Mouse (Mus musculus): ENCODE results near the gene Zbtb17. TPM values are rescaled to one million over a fixed set of nuclear protein-coding genes. Genes with fewer than 3 reads are reported as not detected.

The Zbtb17 gene
- polyA plus RNA-seq (2015; fragmentation: Nextera tagmentation; extraction: Ambion mirVana) = 48.6 and 48.7 TPM in 2 replicates

DNA sequence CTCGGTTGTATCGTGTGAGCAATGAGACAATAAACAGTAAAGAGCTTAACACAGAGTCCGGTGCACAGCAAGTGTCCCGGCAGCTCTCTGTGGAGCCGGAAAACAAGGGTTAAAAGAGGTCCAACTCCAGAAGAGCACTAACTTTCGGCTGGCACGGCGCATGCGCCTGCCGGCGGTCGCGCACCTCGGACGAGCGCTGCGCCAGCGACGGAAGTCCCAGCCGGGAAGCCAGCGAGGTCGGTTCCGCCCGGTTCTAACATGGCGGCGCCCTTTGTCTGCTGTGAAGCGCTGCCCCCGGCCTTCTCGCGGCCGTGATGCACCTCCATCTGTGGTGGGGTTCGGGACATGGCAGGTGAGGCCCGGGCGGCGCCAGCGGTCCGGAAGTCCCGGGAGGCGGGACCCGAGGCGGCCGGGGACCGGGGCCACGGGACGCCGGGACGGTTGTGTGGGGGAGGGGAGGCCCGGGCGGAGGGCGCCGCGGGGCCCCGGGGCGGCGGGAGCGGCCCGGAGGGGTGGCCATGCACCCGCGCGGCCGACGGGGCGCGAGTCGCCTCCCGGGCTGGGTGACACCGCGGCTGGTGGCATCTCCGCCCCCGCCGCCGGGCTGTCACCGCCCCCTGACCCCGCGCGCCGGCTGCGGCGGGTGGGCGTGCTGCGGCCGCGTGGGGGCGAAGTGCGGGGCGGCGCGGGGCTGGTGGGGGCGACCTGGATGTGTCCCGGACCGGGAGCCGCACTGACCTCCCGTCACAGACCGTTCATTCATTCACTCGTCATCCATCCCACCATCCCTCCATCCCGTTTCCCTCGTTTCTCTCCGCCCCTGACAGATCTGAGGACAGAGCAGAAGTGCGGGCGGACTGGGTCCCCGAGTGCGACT, at the start of gene Zbtb17:
Gene Zbtb17 (plus strand): TSS at position 204 of the 877 bp plus-strand sequence.
- H3K27me3 ChIP-seq = no peaks in the 10 kb centered on the region
- no peaks in the 10 kb centered on the region for H3K9me3 ChIP-seq
- H3K4me2 ChIP-seq (replicated peaks) = peak within 1 kb of the TSS; percentile 81
- H3K4me1 ChIP-seq = peaks cover 18% of the 10 kb centered on the region
- peaks cover 35% of the 10 kb centered on the region for H3K36me3 ChIP-seq
- peak within 1 kb of the TSS; percentile 95 for H3K9ac ChIP-seq
- peak; percentile 87 for ATAC-seq (ENCODE audit: low FRiP score, low read depth)
- under 1% methylated on average over 85 of the region's 102 CpGs for WGBS
- peak within 1 kb of the TSS; percentile 69; the same call in 1 of the 2 replicates for H3K27ac ChIP-seq
- peak within 1 kb of the TSS; percentile 95 for H3K4me3 ChIP-seq

DNA sequence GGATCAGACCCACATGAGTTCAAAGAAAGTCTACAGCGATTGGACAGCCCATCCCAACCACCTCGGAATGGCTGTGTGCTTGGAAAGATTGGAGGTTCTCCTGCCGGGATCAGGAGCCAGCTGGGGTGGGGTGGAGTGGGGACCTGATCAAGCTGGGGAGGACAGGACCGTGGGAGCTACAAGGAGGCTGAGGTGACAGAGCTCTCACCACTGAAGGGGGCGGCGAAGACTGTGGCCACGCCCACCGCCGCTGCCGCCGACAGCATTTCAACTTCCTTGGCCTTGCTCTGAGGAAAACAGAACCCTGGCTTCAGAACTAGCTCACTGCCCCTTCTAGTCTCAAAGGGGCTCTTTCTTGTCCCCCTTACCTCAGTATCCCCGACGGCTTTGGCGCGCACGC, 49.7 kb upstream of the Zbtb17 start:
- Histone ChIP-seq H3K27ac (no peak overlapping the region), H3K9me3 (no peaks in the 10 kb centered on the region), H3K9ac (no peak overlapping the region), H3K4me1 (peaks cover 20% of the 10 kb centered on the region), H3K4me2 (replicated peaks) (peak overlapping the region; percentile 39), H3K4me3 (peak overlapping the region; percentile 7; the same call in 1 of the 2 replicates), H3K36me3 (no peaks in the 10 kb centered on the region), H3K27me3 (peaks cover 16% of the 10 kb centered on the region; the same call in 1 of the 2 replicates)
- no peak for ATAC-seq (ENCODE audit: low FRiP score, low read depth)
- 16% methylated on average over 16 of the region's 16 CpGs for WGBS

DNA sequence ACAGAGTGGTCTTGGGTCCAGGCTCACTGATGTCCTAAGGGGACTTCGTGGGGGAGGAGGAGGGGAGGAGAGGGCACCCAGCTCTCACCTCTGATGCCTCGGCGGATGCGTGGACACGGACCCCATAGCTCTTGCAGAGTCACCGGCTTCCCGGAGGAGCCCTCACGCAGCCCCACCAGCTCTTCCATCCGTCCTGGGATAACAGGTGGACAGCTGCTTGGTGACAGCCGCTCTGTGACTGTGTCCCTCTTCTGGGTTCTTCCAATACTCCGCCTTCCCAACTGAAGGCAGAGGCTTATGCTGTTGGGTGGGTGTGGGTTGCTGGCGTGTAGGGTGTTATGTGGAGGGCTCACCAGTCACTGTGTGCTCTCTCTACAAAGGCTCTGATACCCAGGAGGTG, 46.6 kb upstream of the Zbtb17 start:
- Histone ChIP-seq H3K27me3 (peaks cover 16% of the 10 kb centered on the region; the same call in 1 of the 2 replicates), H3K4me3 (no peak overlapping the region), H3K9ac (no peak overlapping the region), H3K4me1 (peaks cover 20% of the 10 kb centered on the region), H3K4me2 (replicated peaks) (no peak overlapping the region), H3K36me3 (no peaks in the 10 kb centered on the region), H3K9me3 (no peaks in the 10 kb centered on the region), H3K27ac (no peak overlapping the region)
- no peak for ATAC-seq (ENCODE audit: low FRiP score, low read depth)
- WGBS = 80% methylated on average over 12 of the region's 12 CpGs

DNA sequence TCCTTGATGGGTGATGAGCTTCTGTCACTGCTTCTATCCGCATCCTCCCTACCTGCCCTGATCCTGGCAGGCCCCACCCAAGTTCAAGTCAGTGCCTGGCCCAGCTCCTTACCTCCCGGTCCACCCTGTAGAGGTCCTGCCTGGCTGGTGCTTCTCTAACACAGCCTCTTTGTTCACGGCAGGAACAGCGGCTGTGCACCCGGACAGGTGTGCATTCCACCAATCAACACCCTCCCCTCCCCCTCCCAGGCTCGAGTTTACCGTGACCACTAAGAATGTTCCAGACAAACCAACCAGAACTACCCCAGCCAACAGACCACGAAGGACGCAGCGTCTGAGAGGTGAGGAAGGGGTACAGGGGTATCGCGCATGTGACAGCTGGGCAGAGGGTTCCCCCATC, 45.9 kb upstream of the Zbtb17 start, which contains the start of gene Clcnka:
Gene Clcnka (minus strand): TSS at position 180 of the 400 bp plus-strand sequence.
- H3K27me3 ChIP-seq = peaks cover 16% of the 10 kb centered on the region; the same call in 1 of the 2 replicates
- peak within 1 kb of the TSS; percentile 21 for H3K4me2 ChIP-seq (replicated peaks)
- no peaks in the 10 kb centered on the region for H3K36me3 ChIP-seq
- H3K27ac ChIP-seq = no peak within 1 kb of the TSS
- ATAC-seq (ENCODE audit: low FRiP score, low read depth) = no peak; the same call in 1 of the 2 replicates
- no peaks in the 10 kb centered on the region for H3K9me3 ChIP-seq
- no peak within 1 kb of the TSS for H3K4me3 ChIP-seq
- peaks cover 20% of the 10 kb centered on the region for H3K4me1 ChIP-seq
- no peak within 1 kb of the TSS for H3K9ac ChIP-seq
- 43% methylated on average over 12 of the region's 12 CpGs for whole genome bisulfite sequencing

DNA sequence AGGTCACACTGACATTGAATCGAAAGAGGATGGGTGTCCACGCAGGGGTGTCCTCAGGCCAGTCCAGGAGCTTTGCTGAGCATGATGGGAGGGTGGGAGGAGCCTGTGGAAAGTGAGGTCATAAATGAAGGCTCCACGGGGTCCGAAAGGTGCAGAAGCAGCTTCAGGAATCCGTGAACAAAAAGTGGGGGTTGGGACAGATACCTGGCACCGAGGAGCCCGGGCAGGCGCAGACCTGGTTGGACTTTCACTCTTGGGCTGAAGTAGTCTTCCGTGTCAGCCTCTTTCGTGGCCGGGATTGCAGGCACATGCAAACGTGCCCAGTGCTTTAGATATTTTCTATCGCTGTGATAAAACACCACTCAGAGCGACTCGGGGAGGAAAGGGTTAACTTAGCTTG, 44.3 kb upstream of the Zbtb17 start:
- no peaks in the 10 kb centered on the region for H3K9me3 ChIP-seq
- H3K27ac ChIP-seq = no peak overlapping the region
- H3K27me3 ChIP-seq = peaks cover 17% of the 10 kb centered on the region; the same call in 1 of the 2 replicates
- H3K4me3 ChIP-seq = no peak overlapping the region
- no peaks in the 10 kb centered on the region for H3K36me3 ChIP-seq
- H3K9ac ChIP-seq = no peak overlapping the region
- no peak overlapping the region for H3K4me2 ChIP-seq (replicated peaks)
- 85% methylated on average over 15 of the region's 15 CpGs for WGBS
- ATAC-seq (ENCODE audit: low FRiP score, low read depth) = no peak
- H3K4me1 ChIP-seq = peaks cover 16% of the 10 kb centered on the region

DNA sequence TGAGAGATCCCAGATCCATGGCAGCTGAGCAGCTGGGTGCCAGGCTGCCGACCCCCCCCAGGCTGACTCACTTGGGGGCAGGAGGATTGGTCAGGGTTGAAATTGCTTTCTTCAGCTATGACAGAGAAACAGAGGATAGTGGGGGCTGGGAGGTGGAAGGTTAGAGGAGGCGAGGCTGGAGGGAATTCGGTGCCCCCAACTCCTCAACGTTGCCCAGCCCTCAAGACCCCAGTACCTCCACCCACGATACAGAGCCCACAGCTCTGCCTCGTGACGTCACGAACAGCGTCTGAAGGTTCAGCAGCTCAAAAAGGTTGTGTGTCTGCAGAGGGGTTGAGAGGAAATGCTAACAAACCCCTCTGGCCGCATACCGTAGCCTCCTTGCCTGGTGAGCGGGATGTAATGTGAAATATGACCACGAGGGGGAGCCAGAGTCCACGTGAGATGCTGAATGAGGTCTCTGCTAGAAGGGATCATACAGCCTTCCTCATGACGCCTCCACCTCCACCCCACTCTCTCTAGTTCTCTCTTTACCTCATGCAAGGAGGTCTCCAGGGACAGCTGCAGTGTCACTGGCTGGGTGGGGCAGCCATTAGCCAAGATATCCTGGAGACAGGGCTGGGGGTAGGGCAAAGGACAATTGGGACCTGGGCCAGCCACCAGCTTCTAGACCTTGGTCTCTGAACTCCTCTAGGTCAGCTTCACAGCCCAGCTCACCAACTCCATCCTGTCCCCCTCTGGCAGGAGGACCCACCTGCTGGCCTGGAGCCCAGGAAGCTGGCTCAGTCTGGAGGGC, 39.7 kb upstream of the Zbtb17 start:
- Histone ChIP-seq H3K27ac (no peak overlapping the region), H3K4me3 (peak overlapping the region; percentile 19; the same call in 1 of the 2 replicates), H3K4me1 (peaks cover 8% of the 10 kb centered on the region; the same call in 1 of the 2 replicates), H3K9ac (peak overlapping the region; percentile 54), H3K4me2 (replicated peaks) (peak overlapping the region; percentile 56), H3K36me3 (no peaks in the 10 kb centered on the region), H3K9me3 (no peaks in the 10 kb centered on the region), H3K27me3 (peaks cover 21% of the 10 kb centered on the region; the same call in 1 of the 2 replicates)
- 15% methylated on average over 15 of the region's 15 CpGs for WGBS
- peak; percentile 84 for ATAC-seq (ENCODE audit: low FRiP score, low read depth)

DNA sequence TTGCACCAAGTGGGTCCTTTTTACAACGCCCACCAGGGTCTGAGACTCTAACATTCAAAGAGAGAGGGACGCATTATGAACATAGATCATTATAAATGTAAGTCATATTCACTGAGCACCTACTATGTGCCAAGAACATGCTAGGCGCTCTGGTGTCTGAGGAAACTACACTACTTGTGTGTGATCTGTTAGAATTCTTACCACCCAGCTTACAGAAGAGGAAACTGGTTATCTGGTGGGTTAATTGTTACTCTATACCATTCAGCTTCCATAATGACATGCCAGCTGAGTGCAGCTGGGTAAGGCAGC, 39.2 kb upstream of the Zbtb17 start:
- Histone ChIP-seq H3K9me3 (no peaks in the 10 kb centered on the region), H3K4me1 (peaks cover 8% of the 10 kb centered on the region; the same call in 1 of the 2 replicates), H3K27me3 (peaks cover 23% of the 10 kb centered on the region), H3K27ac (no peak overlapping the region), H3K9ac (no peak overlapping the region), H3K4me2 (replicated peaks) (no peak overlapping the region), H3K36me3 (no peaks in the 10 kb centered on the region), H3K4me3 (no peak overlapping the region)
- WGBS = 83% methylated on average over 3 of the region's 3 CpGs
- ATAC-seq (ENCODE audit: low FRiP score, low read depth) = no peak

DNA sequence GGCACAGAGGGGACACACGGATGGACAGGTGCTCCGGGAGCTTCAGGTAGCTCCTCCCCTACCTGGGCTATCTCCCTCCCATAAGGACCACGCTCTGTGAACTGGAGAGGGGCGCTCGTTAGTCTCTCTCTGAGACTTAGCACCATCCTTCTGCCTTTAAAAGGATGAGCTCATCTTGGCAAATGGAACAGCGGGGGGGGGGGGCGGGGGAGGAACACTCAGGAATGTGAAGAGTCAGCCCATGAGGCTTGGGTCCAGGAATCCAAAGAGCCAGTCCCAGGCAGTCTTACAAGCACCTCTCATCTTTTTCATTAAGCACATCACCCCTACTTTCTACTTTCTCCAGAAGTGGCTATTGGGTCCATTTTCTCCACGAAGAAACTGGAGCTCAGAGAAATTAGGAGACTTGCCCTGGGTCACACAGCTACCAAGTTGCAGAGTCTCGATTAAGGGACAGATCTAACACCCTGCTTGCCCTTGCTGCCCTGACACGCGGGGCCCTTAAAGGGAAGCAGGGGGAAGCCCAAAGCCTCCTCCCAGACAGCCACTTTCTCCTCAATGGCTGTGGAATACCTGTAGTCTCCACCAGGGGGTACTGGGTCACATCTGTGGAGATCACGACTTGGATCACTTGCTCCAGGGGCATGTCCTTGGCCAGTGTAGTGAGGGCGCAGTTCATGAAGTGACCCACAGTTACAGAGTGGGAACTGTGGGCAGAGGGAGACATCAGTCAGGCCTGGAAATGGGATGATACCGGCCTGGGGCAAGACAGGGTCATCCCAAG, 37.7 kb upstream of the Zbtb17 start:
- Histone ChIP-seq H3K4me1 (peaks cover 8% of the 10 kb centered on the region; the same call in 1 of the 2 replicates), H3K9ac (no peak overlapping the region), H3K27ac (no peak overlapping the region), H3K4me2 (replicated peaks) (no peak overlapping the region; the same call in 1 of the 2 replicates), H3K4me3 (no peak overlapping the region), H3K27me3 (peaks cover 33% of the 10 kb centered on the region), H3K36me3 (no peaks in the 10 kb centered on the region), H3K9me3 (no peaks in the 10 kb centered on the region)
- no peak for ATAC-seq (ENCODE audit: low FRiP score, low read depth)
- WGBS = 37% methylated on average over 14 of the region's 14 CpGs

DNA sequence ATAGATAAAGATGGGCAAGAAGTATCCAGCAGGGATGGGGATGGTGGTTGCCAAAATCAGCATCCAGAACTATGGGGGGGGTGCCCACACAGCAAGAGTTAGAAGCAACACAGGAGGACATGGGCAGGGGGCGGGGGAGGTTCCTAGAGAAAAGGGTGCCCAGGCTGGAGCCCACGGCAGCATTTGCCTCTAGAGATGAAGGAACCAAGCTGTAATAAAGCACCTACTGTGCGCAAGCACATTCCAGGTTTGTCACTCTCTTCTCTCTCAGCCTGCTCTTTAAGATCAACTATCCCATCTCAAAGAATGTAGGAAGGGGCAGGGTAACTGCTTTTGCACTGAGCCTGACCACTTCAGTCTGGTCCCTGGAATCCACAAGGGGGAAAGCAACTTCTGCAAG, 35.9 kb upstream of the Zbtb17 start:
- peaks cover 8% of the 10 kb centered on the region; the same call in 1 of the 2 replicates for H3K4me1 ChIP-seq
- peaks cover 36% of the 10 kb centered on the region for H3K27me3 ChIP-seq
- H3K9me3 ChIP-seq = no peaks in the 10 kb centered on the region
- no peak overlapping the region for H3K4me3 ChIP-seq
- H3K36me3 ChIP-seq = no peaks in the 10 kb centered on the region
- no peak overlapping the region for H3K27ac ChIP-seq
- H3K4me2 ChIP-seq (replicated peaks) = no peak overlapping the region
- H3K9ac ChIP-seq = no peak overlapping the region
- 87% methylated on average over 3 of the region's 3 CpGs for WGBS
- ATAC-seq (ENCODE audit: low FRiP score, low read depth) = no peak

DNA sequence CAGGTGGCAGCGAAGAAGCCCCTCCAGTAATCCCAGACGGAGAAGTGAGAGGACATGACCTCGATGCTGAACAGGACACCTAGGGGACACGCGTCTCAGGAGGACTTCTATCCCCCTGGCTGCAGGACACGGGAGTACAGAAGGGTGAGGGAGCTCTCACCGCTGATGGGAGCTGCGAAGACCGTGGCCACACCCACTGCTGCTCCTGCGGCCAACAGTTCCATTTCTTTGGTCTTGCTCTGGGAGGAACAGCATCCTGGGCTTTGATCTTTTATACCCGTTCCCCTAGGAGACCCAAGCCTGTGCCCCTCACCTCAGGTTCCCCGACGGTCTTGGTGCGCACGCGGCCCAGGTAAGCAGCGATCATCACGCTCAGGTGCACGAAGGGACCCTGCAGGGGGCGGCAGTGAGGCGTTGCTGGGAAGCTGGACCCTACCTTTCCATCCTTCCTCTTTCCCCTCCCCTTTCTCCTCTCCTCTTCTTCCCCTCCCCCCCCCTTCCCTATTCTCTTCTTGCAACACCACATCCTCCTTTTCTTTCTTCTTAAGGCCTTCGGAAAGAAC, 32.9 kb upstream of the Zbtb17 start:
- Histone ChIP-seq H3K27me3 (peaks cover 23% of the 10 kb centered on the region), H3K36me3 (no peaks in the 10 kb centered on the region), H3K4me3 (no peak overlapping the region), H3K27ac (no peak overlapping the region), H3K4me1 (0 out of 2 replicates have a peak, but pooled peaks cover 4% of the 10 kb centered on the region), H3K9ac (no peak overlapping the region), H3K4me2 (replicated peaks) (0 out of 2 replicates have a peak overlapping the region, but pooled peaks have one; percentile 30), H3K9me3 (0 out of 2 replicates have a peak, but pooled peaks cover 2% of the 10 kb centered on the region)
- ATAC-seq (ENCODE audit: low FRiP score, low read depth) = no peak
- WGBS = 21% methylated on average over 22 of the region's 22 CpGs

DNA sequence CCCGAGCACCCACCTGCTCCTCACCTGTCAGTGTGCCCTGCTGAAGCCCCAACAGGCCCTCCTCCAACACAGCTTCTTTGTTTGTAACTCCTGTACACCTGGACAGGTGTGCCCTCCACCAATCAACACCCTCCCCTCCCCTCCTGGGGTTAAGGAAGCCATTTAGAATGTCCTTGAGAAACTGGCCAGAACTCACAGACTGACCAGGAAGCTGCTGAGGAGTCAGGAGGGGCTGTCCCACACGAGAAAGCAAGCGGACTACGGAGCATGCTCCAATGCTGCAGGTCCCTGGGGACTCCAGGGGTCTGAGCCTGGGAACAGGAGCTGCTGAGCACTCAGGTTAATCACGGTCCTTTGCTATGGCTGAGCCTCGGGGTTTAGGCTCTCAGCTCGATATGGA, 28.5 kb upstream of the Zbtb17 start, which contains the start of gene Clcnkb:
Gene Clcnkb (minus strand): TSS at position 91 of the 400 bp plus-strand sequence.
- H3K36me3 ChIP-seq = no peaks in the 10 kb centered on the region
- WGBS = 59% methylated on average over 7 of the region's 7 CpGs
- H3K27me3 ChIP-seq = peaks cover 11% of the 10 kb centered on the region; the same call in 1 of the 2 replicates
- no peak for ATAC-seq (ENCODE audit: low FRiP score, low read depth)
- no peak within 1 kb of the TSS for H3K9ac ChIP-seq
- H3K4me1 ChIP-seq = peaks cover 16% of the 10 kb centered on the region
- 0 out of 2 replicates have a peak, but pooled peaks cover 2% of the 10 kb centered on the region for H3K9me3 ChIP-seq
- no peak within 1 kb of the TSS for H3K4me2 ChIP-seq (replicated peaks)
- no peak within 1 kb of the TSS for H3K27ac ChIP-seq
- no peak within 1 kb of the TSS for H3K4me3 ChIP-seq
